Mouse (Mus musculus) liver, adult 2 months (tissue): ENCODE measurements at regions not wholly inside any gene's neighbourhood (a gene's known extent, or its start where the extent isn't known, plus 50 kb on each side); places are given as distances from the start of the nearest gene placed in this dataset.

ENCODE experiments used
- DNase-seq: peaks from one replicate; pipeline ENCODE4 v3.0.0-alpha.2; 2011; ENCODE audit warnings: low read depth, low spot score; ENCODE audit errors: extremely low read depth
- H3K27ac ChIP-seq: fragments of 200-500 bp; replicated peaks from 2 replicates; pipeline ENCODE4 v1.5.1; 2012; ENCODE audit warnings: low read depth, mild to moderate bottlenecking, control low read depth, inconsistent platforms, low read length; ENCODE audit not compliant: insufficient read depth
- H3K27me3 ChIP-seq: fragments of 200-500 bp; 2 replicates; pipeline ENCODE4 v1.6.1; 2012; ENCODE audit warnings: mild to moderate bottlenecking, moderate library complexity, low read length, inconsistent platforms; ENCODE audit not compliant: control insufficient read depth, insufficient read depth
- H3K36me3 ChIP-seq: fragments of 200-500 bp; 2 replicates; pipeline ENCODE4 v1.6.1; 2012; ENCODE audit warnings: low read length, inconsistent platforms; ENCODE audit not compliant: control insufficient read depth, insufficient read depth
- H3K4me1 ChIP-seq: fragments of 200-500 bp; 2 replicates; pipeline ENCODE4 v1.6.1; 2011; ENCODE audit warnings: low read length; ENCODE audit not compliant: control insufficient read depth, insufficient read depth
- H3K4me3 ChIP-seq: fragments of 200-500 bp; 2 replicates; pipeline ENCODE4 v1.5.1; 2011; ENCODE audit warnings: low read depth, mild to moderate bottlenecking, control low read depth, low read length, moderate library complexity; ENCODE audit not compliant: insufficient read depth
- H3K79me2 ChIP-seq: fragments of 200-500 bp; 2 replicates; pipeline ENCODE4 v1.6.1; 2012; ENCODE audit warnings: inconsistent platforms, mild to moderate bottlenecking, low read length, moderate library complexity; ENCODE audit not compliant: control insufficient read depth, insufficient read depth
- H3K9ac ChIP-seq: fragments of 200-500 bp; 2 replicates; pipeline ENCODE4 v1.6.1; 2012; ENCODE audit warnings: low read depth, mild to moderate bottlenecking, control low read depth, inconsistent platforms, low read length
- CTCF ChIP-seq: fragments of 200-500 bp; IDR thresholded peaks from 2 replicates; pipeline ENCODE4 v1.5.1; 2011; ENCODE audit warnings: low read depth, low read length, control low read depth
- POLR2A ChIP-seq: fragments of 200-500 bp; IDR thresholded peaks from 2 replicates; pipeline ENCODE4 v1.6.1; 2011; ENCODE audit warnings: low read length, control low read depth; ENCODE audit not compliant: insufficient read depth; ENCODE audit errors: extremely low read depth
- WGBS: fragments of 180-500 bp; shearing (Covaris S2); methylation state at CpG from one replicate; pipeline ENCODE4 v1.1.7; 2018; 5-methylcytosine and 5-hydroxymethylcytosine counted together

- TF ChIP-seq POLR2A: no peak
- Histone ChIP-seq H3K4me3 (no peak overlapping the region), H3K27ac (no peak overlapping the region), H3K9ac (no peak overlapping the region), H3K79me2 (no peaks in the 10 kb centered on the region), H3K27me3 (no peaks in the 10 kb centered on the region), H3K4me1 (no peaks in the 10 kb centered on the region), H3K36me3 (no peaks in the 10 kb centered on the region)
- peak; percentile 9 for DNase-seq
- WGBS: 62% methylated on average over 9 of the region's 9 CpGs
Observed at GRCm38 (mm10) chr5:77806334-77807157, 398.7 kb upstream of the Igfbp7 start.

DNA sequence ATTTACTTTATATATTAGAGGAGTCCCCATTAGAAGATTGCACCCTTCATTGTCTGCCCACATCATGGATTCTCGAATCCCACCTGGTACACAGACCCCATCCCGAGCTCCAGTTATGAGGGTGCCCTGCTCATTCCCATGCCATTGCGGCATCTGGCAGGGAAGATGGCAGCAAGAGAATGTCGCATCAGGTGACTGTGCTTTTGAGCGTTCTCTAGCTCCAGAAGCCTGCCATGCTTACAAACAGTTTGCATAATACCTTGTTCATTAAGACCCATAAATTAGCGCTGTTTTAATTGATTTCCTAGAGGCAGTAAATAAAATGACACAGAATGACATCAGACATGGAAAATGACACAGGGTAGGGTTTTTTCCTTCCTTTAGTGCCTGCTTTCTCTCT is 398.0 kb upstream of the Igfbp7 start:
- Histone ChIP-seq H3K27ac (no peak overlapping the region), H3K79me2 (no peaks in the 10 kb centered on the region), H3K27me3 (no peaks in the 10 kb centered on the region), H3K4me1 (no peaks in the 10 kb centered on the region), H3K4me3 (no peak overlapping the region), H3K9ac (no peak overlapping the region), H3K36me3 (no peaks in the 10 kb centered on the region)
- 77% methylated on average over 6 of the region's 6 CpGs for WGBS
- no peak for DNase-seq
- TF ChIP-seq CTCF: no peak
- no peak for TF ChIP-seq POLR2A

GRCm38 (mm10) chr5:77805303-77805702 is 397.5 kb upstream of the Igfbp7 start:
- 72% methylated on average over 1 of the region's 1 CpGs for WGBS
- Histone ChIP-seq H3K27me3 (no peaks in the 10 kb centered on the region), H3K27ac (no peak overlapping the region), H3K9ac (no peak overlapping the region), H3K4me3 (no peak overlapping the region), H3K36me3 (no peaks in the 10 kb centered on the region), H3K79me2 (no peaks in the 10 kb centered on the region), H3K4me1 (no peaks in the 10 kb centered on the region)
- no peak for TF ChIP-seq CTCF
- TF ChIP-seq POLR2A: no peak
- DNase-seq: no peak

DNA sequence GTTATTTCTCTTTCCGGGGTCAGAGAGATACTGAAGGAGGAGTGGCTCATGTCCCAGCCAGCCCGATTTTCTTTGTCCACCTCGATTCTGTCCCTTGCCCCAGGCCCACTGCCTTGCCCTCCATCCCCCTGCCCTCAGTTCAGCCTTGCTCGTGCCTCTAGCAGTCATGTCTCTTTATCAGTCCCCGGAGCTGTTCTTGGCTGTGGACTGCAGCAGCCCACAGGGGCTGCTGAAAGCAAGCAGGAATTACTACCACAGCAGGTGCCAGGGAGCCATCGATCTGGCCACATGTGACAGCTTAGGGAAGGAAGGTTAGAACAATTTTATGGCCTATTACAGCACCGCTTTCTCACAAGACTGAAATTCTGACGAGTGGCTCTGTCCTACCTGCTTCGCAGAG is 396.3 kb upstream of the Igfbp7 start:
- Histone ChIP-seq H3K27me3 (no peaks in the 10 kb centered on the region), H3K4me1 (no peaks in the 10 kb centered on the region), H3K27ac (no peak overlapping the region), H3K79me2 (no peaks in the 10 kb centered on the region), H3K9ac (no peak overlapping the region), H3K4me3 (no peak overlapping the region), H3K36me3 (no peaks in the 10 kb centered on the region)
- peak; percentile 20 for DNase-seq
- no peak for TF ChIP-seq POLR2A
- TF ChIP-seq CTCF: no peak
- WGBS: 70% methylated on average over 9 of the region's 9 CpGs

GRCm38 (mm10) chr5:77803562-77803961 is 395.7 kb upstream of the Igfbp7 start:
- WGBS: 40% methylated on average over 6 of the region's 6 CpGs
- H3K4me1 ChIP-seq: no peaks in the 10 kb centered on the region
- no peak overlapping the region for H3K9ac ChIP-seq
- no peaks in the 10 kb centered on the region for H3K36me3 ChIP-seq
- H3K79me2 ChIP-seq: no peaks in the 10 kb centered on the region
- H3K4me3 ChIP-seq: no peak overlapping the region
- H3K27me3 ChIP-seq: no peaks in the 10 kb centered on the region
- TF ChIP-seq CTCF: peak; percentile 48
- no peak for TF ChIP-seq POLR2A
- no peak overlapping the region for H3K27ac ChIP-seq
- DNase-seq: peak; percentile 22

DNA sequence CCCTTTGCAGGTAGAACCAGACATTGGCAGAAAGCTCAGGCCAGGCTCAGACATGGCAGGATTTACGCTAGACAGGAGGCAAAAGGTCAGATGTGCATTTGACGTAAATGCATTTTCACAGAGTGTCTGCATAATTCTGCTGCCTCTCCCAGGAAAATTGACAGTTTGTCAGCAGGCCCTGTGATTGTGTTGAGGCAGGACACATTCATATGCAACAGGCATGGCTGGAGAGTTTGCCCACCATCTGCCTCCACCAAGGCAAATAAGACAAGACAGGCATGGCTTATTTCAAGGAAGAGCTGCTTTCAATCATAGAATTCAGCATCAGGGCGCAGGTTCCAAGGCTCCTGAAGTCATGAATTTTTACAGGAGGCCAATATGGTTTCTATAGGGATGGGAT is 389.1 kb upstream of the Igfbp7 start:
- TF ChIP-seq CTCF: no peak
- no peak for TF ChIP-seq POLR2A
- no peaks in the 10 kb centered on the region for H3K27me3 ChIP-seq
- H3K27ac ChIP-seq: no peak overlapping the region
- 69% methylated on average over 3 of the region's 3 CpGs for WGBS
- H3K79me2 ChIP-seq: no peaks in the 10 kb centered on the region
- no peaks in the 10 kb centered on the region for H3K4me1 ChIP-seq
- no peak overlapping the region for H3K4me3 ChIP-seq
- no peak for DNase-seq
- no peaks in the 10 kb centered on the region for H3K36me3 ChIP-seq
- no peak overlapping the region for H3K9ac ChIP-seq
